Mouse (Mus musculus): Measurements from ENCODE around the gene Selplg. TPM values are rescaled to one million over a fixed set of nuclear protein-coding genes. Genes with fewer than 3 reads are reported as not detected.
"Not testable (repeated sequence)": the region's sequence is repeated elsewhere in the genome, so short reads cannot be mapped to it uniquely, and the experiment has no call there.

Gene Selplg
- polyA plus RNA-seq, 1 experiment from 2014 or later = 2.0 TPM

DNA sequence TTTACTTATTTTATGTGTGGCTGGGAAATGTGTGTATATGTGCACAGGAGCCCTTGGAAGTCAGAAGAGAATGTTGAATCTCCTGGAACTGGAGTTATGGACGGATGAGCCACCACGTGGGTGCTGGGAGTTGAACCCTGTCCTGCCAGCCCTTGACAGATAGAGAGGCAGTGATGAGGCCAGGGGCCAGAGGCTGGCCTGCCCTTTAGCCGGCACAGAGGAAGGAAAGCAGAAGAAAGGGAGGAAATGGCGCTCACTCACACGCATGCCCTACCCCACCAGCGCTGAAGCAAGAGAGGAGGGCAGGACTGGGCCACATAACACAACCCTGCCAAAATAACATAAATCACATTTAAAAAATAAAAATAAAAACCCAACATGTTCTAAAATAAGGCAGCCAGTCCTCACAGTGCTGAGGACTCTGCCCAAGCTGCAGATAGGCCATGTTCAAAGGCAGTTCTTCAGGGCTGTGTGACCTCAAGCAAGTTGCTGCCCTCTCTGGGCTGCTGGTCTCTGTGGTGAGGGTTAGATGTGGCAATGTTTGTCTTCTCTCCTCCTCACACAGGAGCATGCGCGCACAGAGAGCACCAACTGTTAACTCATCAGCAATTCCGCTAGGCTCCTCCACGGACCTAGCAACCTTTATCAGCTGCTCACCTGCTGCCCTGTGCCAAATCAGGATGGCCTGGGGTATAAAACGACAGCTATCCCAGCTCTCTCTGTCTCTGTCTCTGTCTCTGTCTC lies 41.8 kb downstream of the Selplg start:
- Histone ChIP-seq H3K9me3 (ENCODE audit: control insufficient read depth, low read length) (no peaks in the 10 kb centered on the region), H3K27me3 (ENCODE audit: control insufficient read depth, insufficient read depth, low read length) (no peaks in the 10 kb centered on the region), H3K4me1 (replicated peaks; ENCODE audit: control insufficient read depth, insufficient read depth) (no peaks in the 10 kb centered on the region), H3K9ac (ENCODE audit: low read length) (no peak overlapping the region), H3K4me3 (ENCODE audit: low read depth, low read length) (no peak overlapping the region), H3K4me2 (replicated peaks; ENCODE audit: low read depth) (no peak overlapping the region), H3K27ac (replicated peaks) (no peak overlapping the region), H3K36me3 (ENCODE audit: control insufficient read depth, insufficient read depth, low read length) (no peaks in the 10 kb centered on the region)
- 56% methylated on average over 11 of the region's 11 CpGs for whole genome bisulfite sequencing
- ATAC-seq (ENCODE audit: low FRiP score, low TSS enrichment) (no peak), DNase-seq (ENCODE audit: low spot score) (no peak)
- TF ChIP-seq CTCF (IDR thresholded peaks at IDR 0.05; ENCODE audit: low read depth) (no peak), EP300 (optimal IDR thresholded peaks at IDR 0.05) (no peak)

DNA sequence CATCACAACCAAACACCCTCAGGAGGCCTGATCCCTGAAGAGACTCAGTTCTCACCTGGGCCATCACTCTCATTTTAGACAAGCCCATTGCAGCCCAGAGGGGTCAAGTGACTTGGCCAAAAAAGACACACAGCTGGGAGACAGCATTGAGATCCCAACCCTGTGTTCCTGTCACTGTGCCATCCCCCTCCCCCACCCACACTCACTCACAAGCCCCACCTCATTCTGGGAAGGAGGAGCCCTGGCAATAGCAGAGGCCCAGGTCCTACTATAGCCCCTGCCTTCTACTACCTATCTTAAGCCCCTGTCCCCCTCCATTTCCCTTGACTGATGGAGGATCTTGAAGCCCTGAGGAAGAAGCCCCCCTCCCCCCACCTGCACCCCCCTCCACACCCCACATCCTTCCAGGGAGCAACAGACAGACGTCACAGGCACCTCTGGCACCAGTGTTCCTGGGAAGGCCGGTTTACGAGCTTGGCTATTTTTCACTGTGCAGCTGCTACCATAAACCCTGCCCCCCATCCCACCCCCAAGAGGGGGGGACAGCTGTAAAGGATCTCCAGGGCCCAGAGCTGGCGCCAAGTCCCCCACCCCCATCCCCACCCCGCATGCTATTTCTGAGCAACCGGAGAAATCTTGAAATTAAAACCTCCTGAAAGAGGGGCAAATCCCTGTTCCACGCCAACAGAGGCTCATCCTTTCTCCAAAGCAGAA lies 43.2 kb downstream of the Selplg start:
- no peaks in the 10 kb centered on the region for H3K4me1 ChIP-seq (replicated peaks; ENCODE audit: control insufficient read depth, insufficient read depth)
- peak; percentile 21 for DNase-seq (ENCODE audit: low spot score)

DNA sequence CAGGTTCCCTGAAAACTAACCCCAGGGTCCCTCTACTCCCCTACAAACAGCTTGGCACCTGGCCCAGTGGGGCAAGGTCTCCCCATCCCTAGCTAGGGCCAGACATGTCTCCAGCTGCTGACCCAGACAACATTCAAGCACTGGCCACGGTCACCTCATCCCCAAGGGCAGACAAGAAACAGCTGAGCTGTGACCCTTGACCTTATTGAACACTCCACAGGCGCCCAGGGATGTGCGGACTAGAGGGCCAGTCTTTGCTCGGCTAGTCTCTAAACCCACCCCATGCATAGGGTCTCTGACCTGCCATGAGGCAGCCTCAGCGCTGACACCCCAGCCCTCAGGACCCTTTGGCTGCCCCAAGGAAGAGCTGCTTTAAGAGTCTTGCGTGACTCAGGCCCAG lies 43.8 kb downstream of the Selplg start:
- no peak for ATAC-seq (ENCODE audit: low FRiP score, low TSS enrichment)

More for the DNA sequence above, 43.2 kb downstream of the Selplg start:
- H3K9me3 ChIP-seq (ENCODE audit: control insufficient read depth, low read length) = no peaks in the 10 kb centered on the region
- H3K9ac ChIP-seq (ENCODE audit: low read length) = 0 out of 2 replicates have a peak overlapping the region, but pooled peaks have one; percentile 2
- H3K36me3 ChIP-seq (ENCODE audit: control insufficient read depth, insufficient read depth, low read length) = no peaks in the 10 kb centered on the region
- H3K27ac ChIP-seq (replicated peaks) = peak overlapping the region; percentile 58
- peak; percentile 56; the same call in 1 of the 2 replicates for ATAC-seq (ENCODE audit: low FRiP score, low TSS enrichment)
- no peak for TF ChIP-seq CTCF (IDR thresholded peaks at IDR 0.05; ENCODE audit: low read depth)
- TF ChIP-seq EP300 (optimal IDR thresholded peaks at IDR 0.05) = no peak
- no peak overlapping the region for H3K4me2 ChIP-seq (replicated peaks; ENCODE audit: low read depth)
- H3K4me3 ChIP-seq (ENCODE audit: low read depth, low read length) = no peak overlapping the region
- WGBS = 27% methylated on average over 7 of the region's 7 CpGs
- H3K27me3 ChIP-seq (ENCODE audit: control insufficient read depth, insufficient read depth, low read length) = no peaks in the 10 kb centered on the region

DNA sequence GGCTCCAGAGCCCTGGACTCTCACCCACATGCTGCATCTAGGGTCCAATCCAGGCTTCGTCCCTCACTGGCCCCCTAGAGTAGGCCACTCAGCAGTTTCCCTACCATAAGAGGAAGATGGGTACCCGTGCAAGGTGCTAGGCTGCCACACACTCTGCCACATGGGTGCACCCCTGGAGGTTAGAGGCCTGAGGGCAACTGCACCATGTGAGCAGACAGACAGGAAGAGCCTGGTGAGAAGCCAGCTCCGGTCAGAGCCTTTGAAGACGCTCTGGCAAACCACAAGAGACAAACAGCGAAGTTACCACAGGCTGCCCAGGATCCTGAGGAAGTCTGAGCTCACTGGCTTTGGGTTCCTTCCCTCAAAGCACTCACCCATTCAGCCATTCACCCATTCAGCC lies 45.5 kb downstream of the Selplg start:
- no peak overlapping the region for H3K4me2 ChIP-seq (replicated peaks; ENCODE audit: low read depth)
- TF ChIP-seq CTCF (IDR thresholded peaks at IDR 0.05; ENCODE audit: low read depth) (no peak), EP300 (optimal IDR thresholded peaks at IDR 0.05) (no peak)
- H3K4me3 ChIP-seq (ENCODE audit: low read depth, low read length) = no peak overlapping the region
- no peak overlapping the region for H3K9ac ChIP-seq (ENCODE audit: low read length)
- 71% methylated on average over 5 of the region's 5 CpGs for WGBS
- no peaks in the 10 kb centered on the region for H3K9me3 ChIP-seq (ENCODE audit: control insufficient read depth, low read length)
- H3K36me3 ChIP-seq (ENCODE audit: control insufficient read depth, insufficient read depth, low read length) = no peaks in the 10 kb centered on the region
- H3K27me3 ChIP-seq (ENCODE audit: control insufficient read depth, insufficient read depth, low read length) = no peaks in the 10 kb centered on the region
- no peak overlapping the region for H3K27ac ChIP-seq (replicated peaks)
- DNase-seq (ENCODE audit: low spot score) = no peak
- H3K4me1 ChIP-seq (replicated peaks; ENCODE audit: control insufficient read depth, insufficient read depth) = 0 out of 2 replicates have a peak, but pooled peaks cover 5% of the 10 kb centered on the region
- ATAC-seq (ENCODE audit: low FRiP score, low TSS enrichment) = no peak

More for the DNA sequence above, 43.8 kb downstream of the Selplg start:
- peak overlapping the region; percentile 58 for H3K27ac ChIP-seq (replicated peaks)
- H3K27me3 ChIP-seq (ENCODE audit: control insufficient read depth, insufficient read depth, low read length) = no peaks in the 10 kb centered on the region
- H3K4me3 ChIP-seq (ENCODE audit: low read depth, low read length) = no peak overlapping the region
- DNase-seq (ENCODE audit: low spot score) = no peak
- H3K4me2 ChIP-seq (replicated peaks; ENCODE audit: low read depth) = no peak overlapping the region
- 39% methylated on average over 6 of the region's 6 CpGs for WGBS
- no peaks in the 10 kb centered on the region for H3K4me1 ChIP-seq (replicated peaks; ENCODE audit: control insufficient read depth, insufficient read depth)
- no peaks in the 10 kb centered on the region for H3K36me3 ChIP-seq (ENCODE audit: control insufficient read depth, insufficient read depth, low read length)
- no peaks in the 10 kb centered on the region for H3K9me3 ChIP-seq (ENCODE audit: control insufficient read depth, low read length)
- TF ChIP-seq CTCF (IDR thresholded peaks at IDR 0.05; ENCODE audit: low read depth) (no peak), EP300 (optimal IDR thresholded peaks at IDR 0.05) (no peak)
- 0 out of 2 replicates have a peak overlapping the region, but pooled peaks have one; percentile 2 for H3K9ac ChIP-seq (ENCODE audit: low read length)

DNA sequence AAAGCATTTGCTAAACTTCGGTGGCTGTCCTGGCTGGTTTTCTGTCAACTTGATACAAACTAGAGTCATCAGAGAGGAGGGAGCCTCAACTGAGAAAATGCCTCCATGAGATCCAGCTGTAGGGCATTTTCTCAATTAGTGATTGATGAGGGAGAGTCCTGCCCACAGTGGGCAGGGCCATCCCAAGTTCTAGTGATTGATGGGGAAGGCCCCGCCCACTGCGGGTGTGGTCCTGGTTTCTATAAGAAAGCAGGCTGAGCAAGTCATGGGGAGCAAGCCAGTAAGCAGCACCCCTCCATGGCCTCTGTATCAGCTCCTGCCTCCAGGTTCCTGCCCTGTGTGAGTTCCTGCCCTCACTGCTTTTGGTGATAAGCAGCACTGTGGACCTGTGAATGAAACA lies 48.3 kb downstream of the Selplg start:
- H3K27ac ChIP-seq (replicated peaks) = peak overlapping the region; percentile 85
- H3K4me1 ChIP-seq (replicated peaks; ENCODE audit: control insufficient read depth, insufficient read depth); H3K9me3 ChIP-seq (ENCODE audit: control insufficient read depth, low read length); ATAC-seq (ENCODE audit: low FRiP score, low TSS enrichment); H3K36me3 ChIP-seq (ENCODE audit: control insufficient read depth, insufficient read depth, low read length); H3K27me3 ChIP-seq (ENCODE audit: control insufficient read depth, insufficient read depth, low read length); H3K4me3 ChIP-seq (ENCODE audit: low read depth, low read length); DNase-seq (ENCODE audit: low spot score); H3K9ac ChIP-seq (ENCODE audit: low read length); H3K4me2 ChIP-seq (replicated peaks; ENCODE audit: low read depth): not testable (repeated sequence)
- WGBS = 15% methylated on average over 3 of the region's 3 CpGs

DNA sequence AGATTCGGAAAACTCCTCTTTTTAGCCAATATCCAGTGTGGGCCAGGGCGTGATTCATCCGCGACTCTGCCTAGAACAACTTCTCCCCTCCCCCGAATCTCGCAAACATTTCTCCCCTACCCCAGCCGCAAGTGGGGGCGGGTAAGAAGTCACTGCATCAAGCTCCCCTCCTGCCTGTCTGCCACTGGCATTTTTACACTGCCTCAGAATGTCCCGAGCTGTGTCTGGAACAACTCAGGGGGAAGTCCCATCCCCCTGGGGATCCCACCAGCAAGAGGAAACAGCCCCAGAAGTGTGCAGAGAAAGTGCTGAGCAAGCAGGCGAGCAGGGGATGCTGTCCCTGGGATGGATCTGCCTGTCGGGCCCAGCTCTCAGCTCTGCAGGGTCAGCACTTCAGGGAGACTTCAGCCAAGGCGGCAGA lies 48.9 kb downstream of the Selplg start:
- no peaks in the 10 kb centered on the region for H3K27me3 ChIP-seq (ENCODE audit: control insufficient read depth, insufficient read depth, low read length)

More for the DNA sequence above, 48.9 kb downstream of the Selplg start:
- peak; percentile 62; the same call in 1 of the 2 replicates for ATAC-seq (ENCODE audit: low FRiP score, low TSS enrichment)
- Histone ChIP-seq H3K4me3 (ENCODE audit: low read depth, low read length) (no peak overlapping the region), H3K27ac (replicated peaks) (peak overlapping the region; percentile 85), H3K9ac (ENCODE audit: low read length) (no peak overlapping the region), H3K4me1 (replicated peaks; ENCODE audit: control insufficient read depth, insufficient read depth) (0 out of 2 replicates have a peak, but pooled peaks cover 5% of the 10 kb centered on the region), H3K9me3 (ENCODE audit: control insufficient read depth, low read length) (no peaks in the 10 kb centered on the region), H3K36me3 (ENCODE audit: control insufficient read depth, insufficient read depth, low read length) (no peaks in the 10 kb centered on the region), H3K4me2 (replicated peaks; ENCODE audit: low read depth) (no peak overlapping the region)
- 4% methylated on average over 12 of the region's 12 CpGs for WGBS
- TF ChIP-seq EP300 (optimal IDR thresholded peaks at IDR 0.05) = no peak
- no peak; the same call in 1 of the 2 replicates for TF ChIP-seq CTCF (IDR thresholded peaks at IDR 0.05; ENCODE audit: low read depth)
- DNase-seq (ENCODE audit: low spot score) = peak; percentile 21
